Mouse (Mus musculus) hindbrain, embryonic 14.5 days (tissue): ENCODE measurements around the gene Rpap3. TPM values are rescaled to one million over a fixed set of nuclear protein-coding genes. Genes with fewer than 3 reads are reported as not detected.

Experiments
- ATAC-seq: fragments of 200-750 bp; cut with Nextera tagmentation; 2 replicates; pipeline ENCODE4 v1.8.0; 2017; ENCODE audit warnings: moderate number of reproducible peaks, mild to moderate bottlenecking, moderate TSS enrichment, moderate library complexity; ENCODE audit not compliant: low FRiP score
- DNase-seq: peaks from one replicate; pipeline ENCODE4 v3.0.0-alpha.2; 2015; ENCODE audit warnings: low spot score
- H3K27ac ChIP-seq: fragments of 300-500 bp; sonication (generic); 2 replicates; pipeline ENCODE4 v1.5.1; 2014; ENCODE audit warnings: mild to moderate bottlenecking, moderate library complexity
- H3K27me3 ChIP-seq: fragments of 300-500 bp; sonication (generic); 2 replicates; pipeline ENCODE4 v1.6.1; 2014; ENCODE audit warnings: mild to moderate bottlenecking, low read length, mixed read lengths; ENCODE audit not compliant: control insufficient read depth, insufficient read depth
- H3K36me3 ChIP-seq: fragments of 300-500 bp; sonication (generic); replicated peaks from 2 replicates; pipeline ENCODE4 v1.6.1; 2014; ENCODE audit not compliant: control insufficient read depth, insufficient read depth
- H3K4me1 ChIP-seq: fragments of 300-500 bp; sonication (generic); replicated peaks from 2 replicates; pipeline ENCODE4 v1.6.1; 2014; ENCODE audit warnings: antibody characterized with exemption, low read length, mixed read lengths; ENCODE audit not compliant: control insufficient read depth, insufficient read depth
- H3K4me2 ChIP-seq: fragments of 300-500 bp; sonication (generic); replicated peaks from 2 replicates; pipeline ENCODE4 v1.6.1; 2014; ENCODE audit warnings: mild to moderate bottlenecking, moderate library complexity
- H3K4me3 ChIP-seq: fragments of 300-500 bp; sonication (generic); replicated peaks from 2 replicates; pipeline ENCODE4 v1.5.1; 2014; ENCODE audit warnings: mild to moderate bottlenecking, low read length
- H3K9ac ChIP-seq: fragments of 300-500 bp; sonication (generic); 2 replicates; pipeline ENCODE4 v1.6.1; 2014
- H3K9me3 ChIP-seq: fragments of 300-500 bp; sonication (generic); 2 replicates; pipeline ENCODE4 v1.6.1; 2016; ENCODE audit warnings: low read length; ENCODE audit not compliant: control insufficient read depth
- WGBS: fragments of 180-500 bp; shearing (Covaris S2); extraction: QIAGEN DNeasy Blood & Tissue Kit; methylation state at CpG from one replicate; pipeline ENCODE4 v1.1.7; 2014; 5-methylcytosine and 5-hydroxymethylcytosine counted together
- polyA plus RNA-seq: library from polyadenylated mRNA; unstranded; fragments of >200 nt; fragmentation: Nextera tagmentation; extraction: Ambion mirVana; gene quantifications from 2 replicates; pipeline ENCODE4 v1.2.1, GENCODE M21; 2014

Gene Rpap3
- polyA plus RNA-seq, 1 experiment from 2014 or later = 45.6 TPM

- Histone ChIP-seq H3K4me2 (no peak overlapping the region), H3K9me3 (no peaks in the 10 kb centered on the region), H3K4me1 (peaks cover 15% of the 10 kb centered on the region; the same call in 1 of the 2 replicates), H3K36me3 (no peaks in the 10 kb centered on the region), H3K9ac (no peak overlapping the region), H3K4me3 (no peak overlapping the region), H3K27ac (peak overlapping the region; percentile 32; the same call in 1 of the 2 replicates), H3K27me3 (no peaks in the 10 kb centered on the region)
- WGBS = 66% methylated on average over 7 of the region's 7 CpGs
- ATAC-seq (no peak), DNase-seq (no peak)
Measured at GRCm38 (mm10) chr15:97742074-97742473, 36.4 kb upstream of the Rpap3 start.

- Histone ChIP-seq H3K4me1 (peaks cover 15% of the 10 kb centered on the region; the same call in 1 of the 2 replicates), H3K4me3 (no peak overlapping the region), H3K4me2 (no peak overlapping the region), H3K9ac (no peak overlapping the region), H3K27me3 (no peaks in the 10 kb centered on the region), H3K9me3 (no peaks in the 10 kb centered on the region), H3K36me3 (no peaks in the 10 kb centered on the region), H3K27ac (no peak overlapping the region)
- DNase-seq = no peak
- no peak for ATAC-seq
- WGBS = 83% methylated on average over 12 of the region's 12 CpGs
Measured at GRCm38 (mm10) chr15:97741662-97742061, 36.0 kb upstream of the Rpap3 start.

DNA sequence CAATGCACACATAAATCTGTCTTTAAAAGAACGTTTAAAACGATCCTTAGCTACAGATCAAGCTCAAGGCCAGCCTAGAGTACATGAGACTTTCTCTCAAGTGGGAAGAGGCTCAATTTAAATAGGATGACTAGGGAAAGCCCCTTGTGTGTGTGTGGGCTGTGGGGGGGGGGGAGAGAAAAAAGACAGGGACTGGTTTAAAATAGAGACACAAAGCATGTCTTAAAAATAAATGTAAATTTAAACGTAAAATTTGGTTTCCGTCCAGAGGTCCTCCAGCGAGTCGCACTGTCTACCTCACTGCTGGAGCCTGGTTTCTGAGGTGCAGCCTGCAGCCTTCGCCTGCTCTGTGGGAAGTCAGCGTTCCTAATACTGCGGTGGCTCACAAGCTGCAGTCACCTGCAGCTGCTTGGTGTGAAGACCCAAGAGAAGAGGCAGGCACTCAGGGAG lies 34.7 kb upstream of the Rpap3 start:
- H3K9ac ChIP-seq = no peak overlapping the region
- DNase-seq (no peak), ATAC-seq (no peak)
- no peak overlapping the region for H3K4me3 ChIP-seq
- 90% methylated on average over 9 of the region's 9 CpGs for WGBS
- no peaks in the 10 kb centered on the region for H3K9me3 ChIP-seq
- no peak overlapping the region for H3K27ac ChIP-seq
- no peaks in the 10 kb centered on the region for H3K36me3 ChIP-seq
- H3K4me2 ChIP-seq = no peak overlapping the region
- no peaks in the 10 kb centered on the region for H3K27me3 ChIP-seq
- H3K4me1 ChIP-seq = peaks cover 12% of the 10 kb centered on the region; the same call in 1 of the 2 replicates

GRCm38 (mm10) chr15:97738923-97739322 lies 33.3 kb upstream of the Rpap3 start:
- WGBS = 93% methylated on average over 7 of the region's 7 CpGs
- Histone ChIP-seq H3K4me1 (0 out of 2 replicates have a peak, but pooled peaks cover 5% of the 10 kb centered on the region), H3K4me3 (no peak overlapping the region), H3K4me2 (no peak overlapping the region), H3K9me3 (no peaks in the 10 kb centered on the region), H3K36me3 (no peaks in the 10 kb centered on the region), H3K27me3 (no peaks in the 10 kb centered on the region), H3K27ac (no peak overlapping the region), H3K9ac (no peak overlapping the region)
- ATAC-seq = no peak
- no peak for DNase-seq

- Histone ChIP-seq H3K9ac (no peak overlapping the region), H3K9me3 (no peaks in the 10 kb centered on the region), H3K36me3 (no peaks in the 10 kb centered on the region), H3K27ac (no peak overlapping the region), H3K27me3 (no peaks in the 10 kb centered on the region), H3K4me1 (no peaks in the 10 kb centered on the region), H3K4me2 (no peak overlapping the region), H3K4me3 (no peak overlapping the region)
- ATAC-seq = no peak
- WGBS = 90% methylated on average over 11 of the region's 11 CpGs
- no peak for DNase-seq
Measured at GRCm38 (mm10) chr15:97731988-97732387, 26.4 kb upstream of the Rpap3 start.

DNA sequence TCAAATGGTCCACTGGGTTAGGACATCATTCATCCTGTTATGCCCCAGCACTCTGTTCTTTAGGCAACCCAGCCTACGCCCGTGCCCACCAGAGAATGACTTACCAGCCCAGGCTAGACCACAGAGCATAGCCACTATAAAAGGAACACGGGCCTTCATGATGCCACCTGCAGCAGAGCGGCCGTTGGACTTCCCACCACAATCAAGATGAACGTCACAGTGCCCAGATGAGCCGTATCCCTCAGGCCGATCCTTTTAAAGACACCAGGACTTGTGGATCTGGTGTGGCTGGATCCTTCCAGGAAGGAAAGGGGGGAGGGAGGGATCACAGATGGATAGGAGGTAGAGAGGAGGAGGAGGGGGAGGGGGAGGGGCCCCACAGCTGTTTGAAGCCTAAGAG lies 25.5 kb upstream of the Rpap3 start, which contains the start of gene Endou:
Gene Endou, minus strand, starts transcription at position 229 of the 400 bp plus-strand sequence.
- Histone ChIP-seq H3K4me1 (no peaks in the 10 kb centered on the region), H3K4me2 (no peak within 1 kb of the TSS), H3K9me3 (no peaks in the 10 kb centered on the region), H3K27me3 (no peaks in the 10 kb centered on the region), H3K27ac (no peak within 1 kb of the TSS), H3K36me3 (no peaks in the 10 kb centered on the region), H3K9ac (no peak within 1 kb of the TSS), H3K4me3 (no peak within 1 kb of the TSS)
- ATAC-seq (no peak), DNase-seq (no peak)
- WGBS = 91% methylated on average over 8 of the region's 8 CpGs

DNA sequence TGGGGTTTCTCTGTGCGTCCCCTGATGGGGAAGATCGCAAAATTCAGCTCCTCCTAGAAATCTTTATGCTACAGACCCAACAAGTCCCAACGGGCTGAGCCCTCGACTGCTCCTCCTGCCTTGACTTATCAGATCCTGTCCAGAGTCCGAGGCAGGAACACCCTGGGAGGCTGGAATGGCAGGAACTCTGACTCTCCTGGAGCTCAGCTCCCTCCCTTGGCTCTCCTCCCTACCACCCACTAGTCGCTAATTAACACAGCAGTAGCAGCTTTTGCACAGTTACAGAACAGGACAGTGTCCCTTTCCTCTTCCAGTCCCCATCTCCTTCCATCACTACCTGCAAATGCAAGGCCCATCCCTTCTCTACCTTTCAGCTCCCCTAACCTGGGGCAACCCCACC lies 24.7 kb upstream of the Rpap3 start:
- 68% methylated on average over 6 of the region's 6 CpGs for WGBS
- Histone ChIP-seq H3K4me1 (no peaks in the 10 kb centered on the region), H3K27me3 (no peaks in the 10 kb centered on the region), H3K36me3 (no peaks in the 10 kb centered on the region), H3K4me3 (no peak overlapping the region), H3K4me2 (no peak overlapping the region), H3K9ac (no peak overlapping the region), H3K9me3 (no peaks in the 10 kb centered on the region), H3K27ac (no peak overlapping the region)
- ATAC-seq = no peak
- DNase-seq = no peak

GRCm38 (mm10) chr15:97728804-97729203 lies 23.2 kb upstream of the Rpap3 start:
- ATAC-seq = no peak

GRCm38 (mm10) chr15:97728394-97728793 lies 22.8 kb upstream of the Rpap3 start:
- ATAC-seq (no peak), DNase-seq (no peak)
- Histone ChIP-seq H3K9me3 (no peaks in the 10 kb centered on the region), H3K9ac (no peak overlapping the region), H3K4me3 (no peak overlapping the region), H3K4me2 (no peak overlapping the region), H3K27ac (no peak overlapping the region), H3K36me3 (no peaks in the 10 kb centered on the region), H3K27me3 (no peaks in the 10 kb centered on the region), H3K4me1 (no peaks in the 10 kb centered on the region)
- 91% methylated on average over 11 of the region's 11 CpGs for WGBS

More at GRCm38 (mm10) chr15:97728804-97729203, 23.2 kb upstream of the Rpap3 start:
- Histone ChIP-seq H3K4me3 (no peak overlapping the region), H3K36me3 (no peaks in the 10 kb centered on the region), H3K27ac (no peak overlapping the region), H3K9ac (no peak overlapping the region), H3K27me3 (no peaks in the 10 kb centered on the region), H3K4me2 (no peak overlapping the region), H3K9me3 (no peaks in the 10 kb centered on the region), H3K4me1 (no peaks in the 10 kb centered on the region)
- DNase-seq = no peak
- 64% methylated on average over 7 of the region's 7 CpGs for WGBS

DNA sequence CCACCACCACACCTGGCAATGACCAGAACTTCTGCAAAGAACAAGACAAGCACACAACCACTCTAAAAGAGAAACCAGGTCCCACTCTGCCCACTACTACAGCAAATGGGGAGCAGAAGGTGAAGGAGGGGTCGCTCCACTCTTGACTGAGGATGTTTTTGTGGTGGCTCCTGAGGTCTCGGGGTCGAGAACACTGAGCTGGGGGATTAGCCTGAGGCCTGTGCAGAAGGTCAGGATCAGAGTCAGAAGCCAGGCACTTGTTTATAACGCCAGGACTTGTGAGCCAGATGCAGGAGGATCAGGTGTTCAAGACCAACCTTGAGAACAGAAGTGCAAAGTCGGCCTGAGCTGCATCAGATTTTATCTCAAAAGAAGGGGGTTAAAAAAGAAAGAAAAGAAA lies 21.9 kb upstream of the Rpap3 start:
- H3K4me2 ChIP-seq = no peak overlapping the region
- ATAC-seq = no peak
- no peaks in the 10 kb centered on the region for H3K4me1 ChIP-seq
- H3K9me3 ChIP-seq = no peaks in the 10 kb centered on the region
- WGBS = 78% methylated on average over 5 of the region's 5 CpGs
- no peak overlapping the region for H3K4me3 ChIP-seq
- no peak overlapping the region for H3K27ac ChIP-seq
- no peaks in the 10 kb centered on the region for H3K36me3 ChIP-seq
- no peaks in the 10 kb centered on the region for H3K27me3 ChIP-seq
- no peak for DNase-seq
- H3K9ac ChIP-seq = no peak overlapping the region
